Mouse (Mus musculus): ENCODE measurements around the gene Rora.

Rora gene

DNA sequence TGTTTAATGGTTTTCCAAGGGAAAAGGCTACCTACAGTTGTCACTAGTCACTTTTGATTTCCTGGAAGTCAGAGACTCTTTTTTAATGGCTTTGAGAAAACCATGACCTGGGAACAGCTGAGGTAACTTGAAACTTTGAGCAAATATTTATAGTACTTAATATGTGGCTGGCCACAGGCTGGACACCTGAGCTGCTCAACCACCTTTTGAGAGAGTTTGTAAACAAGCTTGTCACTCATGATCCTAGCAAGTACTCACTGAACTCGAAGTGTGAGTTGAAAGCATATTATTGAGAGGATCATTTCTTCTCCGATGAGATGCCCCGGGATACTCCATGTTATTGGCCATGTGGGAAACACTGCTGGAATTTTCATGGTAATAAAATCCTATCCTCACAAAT, 353.1 kb downstream of the Rora start:
- DNase-seq (ENCODE audit: low read depth, low spot score) = no peak

DNA sequence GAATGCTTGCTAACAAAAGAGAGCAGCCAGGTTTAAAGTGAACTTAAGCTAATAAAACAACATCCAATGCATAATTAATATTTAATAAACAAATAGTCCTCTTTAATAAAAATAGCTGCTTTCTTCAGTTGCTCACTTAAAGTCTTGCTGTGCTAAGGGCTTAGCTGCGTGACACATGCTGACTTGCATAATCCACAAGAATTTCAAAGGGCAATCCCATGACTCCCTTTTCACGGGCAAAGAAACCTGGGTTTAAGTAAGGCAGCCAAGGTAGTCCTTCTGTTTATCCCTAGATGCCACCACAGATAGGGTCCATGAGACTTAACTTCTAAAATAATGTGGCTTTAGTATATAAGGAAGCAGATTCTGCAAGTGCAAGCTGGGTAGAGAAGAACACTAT, 355.1 kb downstream of the Rora start:
- no peak for DNase-seq (ENCODE audit: low read depth, low spot score)

DNA sequence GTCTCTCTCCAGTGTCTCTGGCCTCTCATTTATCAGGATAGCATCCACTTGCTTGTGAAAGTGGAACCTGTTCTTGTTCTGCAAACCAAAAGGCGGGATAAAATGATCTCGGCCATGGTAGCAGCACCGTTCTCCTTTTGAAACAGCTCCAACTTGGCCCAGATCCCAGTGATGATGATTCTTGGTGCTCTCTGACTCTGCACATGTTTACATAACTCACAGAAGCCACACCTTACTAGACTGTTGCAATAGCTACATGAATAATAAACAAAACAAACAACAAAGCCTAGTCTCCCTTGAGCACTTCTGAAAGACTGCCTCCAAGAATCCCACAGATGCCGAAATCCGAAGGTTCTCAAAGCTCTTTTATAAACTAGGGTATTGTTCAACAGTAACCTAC, 357.3 kb downstream of the Rora start:
- no peak for DNase-seq (ENCODE audit: low read depth, low spot score)

GRCm38 (mm10) chr9:69013186-69013715, 359.7 kb downstream of the Rora start:
- DNase-seq (ENCODE audit: low read depth, low spot score) = no peak

GRCm38 (mm10) chr9:69014203-69014602, 360.6 kb downstream of the Rora start:
- DNase-seq (ENCODE audit: low read depth, low spot score) = no peak

DNA sequence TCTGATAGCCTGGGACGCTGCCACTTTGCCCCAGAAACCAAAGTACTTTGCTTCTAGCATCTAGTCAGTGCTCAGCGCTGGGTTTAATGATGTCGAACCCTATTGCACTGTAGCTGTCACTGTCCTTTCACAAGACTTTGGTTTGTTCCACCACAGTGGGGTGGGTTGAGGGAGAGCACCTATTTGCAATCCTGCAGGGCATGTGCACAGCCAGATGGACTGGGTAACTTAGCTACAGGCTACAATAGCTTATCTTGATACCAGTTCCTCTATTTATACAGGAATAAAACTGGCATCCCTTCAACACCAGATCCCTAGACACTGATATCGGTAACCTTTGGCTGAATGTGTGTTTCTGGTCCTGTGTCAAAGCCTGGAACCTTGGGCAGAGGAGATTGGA, 366.8 kb downstream of the Rora start:
- DNase-seq (ENCODE audit: low read depth, low spot score) = no peak

GRCm38 (mm10) chr9:69021482-69021881, 367.9 kb downstream of the Rora start:
- DNase-seq (ENCODE audit: low read depth, low spot score) = no peak

GRCm38 (mm10) chr9:69023314-69023713, 369.7 kb downstream of the Rora start:
- DNase-seq (ENCODE audit: low read depth, low spot score) = no peak

DNA sequence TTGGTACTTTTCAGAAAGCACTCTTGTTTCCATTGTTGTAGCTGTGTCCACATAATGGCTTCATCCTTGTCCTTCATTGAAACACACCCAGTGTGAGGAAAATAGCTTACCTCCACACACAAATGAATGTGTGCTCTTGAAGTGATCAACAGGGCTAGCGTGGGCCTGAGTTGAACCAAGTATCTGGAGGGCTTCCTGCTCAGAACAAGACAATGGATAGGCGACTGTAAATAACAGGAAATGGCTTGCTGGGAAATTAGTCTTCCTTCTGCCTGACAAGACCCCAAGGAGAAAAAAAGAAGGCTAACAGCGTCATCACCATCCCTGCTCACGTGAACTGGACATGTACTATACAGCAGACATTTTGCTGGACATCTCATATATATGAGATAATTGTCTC, 374.6 kb downstream of the Rora start:
- no peak for DNase-seq (ENCODE audit: low read depth, low spot score)

DNA sequence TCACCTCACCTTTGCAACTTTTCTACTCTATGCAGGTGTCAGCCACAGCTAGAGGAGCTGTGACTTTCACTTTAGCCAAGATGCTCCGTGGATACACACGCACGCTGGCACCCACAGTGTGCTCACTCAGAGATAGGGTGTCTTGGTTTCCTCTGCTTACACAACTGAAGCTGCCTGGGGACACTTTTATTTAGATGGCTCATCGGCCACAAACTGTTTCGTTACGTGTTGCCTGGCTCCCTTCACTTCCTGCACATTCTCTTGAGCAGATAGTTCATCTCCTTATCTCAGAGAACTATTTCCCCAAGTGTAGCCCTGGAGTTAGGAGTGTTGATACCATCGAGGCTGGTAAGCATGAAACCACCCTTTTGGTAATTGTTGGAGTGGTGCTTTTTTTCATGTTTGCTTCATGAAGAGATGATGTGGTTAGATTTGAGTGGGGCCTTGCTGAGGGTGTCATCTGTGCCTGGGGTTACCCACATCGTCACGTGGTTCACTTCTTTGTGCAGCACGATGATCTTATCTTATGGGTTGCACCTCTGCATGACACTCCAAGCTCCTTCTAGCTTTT, 380.8 kb downstream of the Rora start:
- no peak for DNase-seq (ENCODE audit: low read depth, low spot score)

GRCm38 (mm10) chr9:69035456-69035855, 381.9 kb downstream of the Rora start:
- DNase-seq (ENCODE audit: low read depth, low spot score) = no peak

DNA sequence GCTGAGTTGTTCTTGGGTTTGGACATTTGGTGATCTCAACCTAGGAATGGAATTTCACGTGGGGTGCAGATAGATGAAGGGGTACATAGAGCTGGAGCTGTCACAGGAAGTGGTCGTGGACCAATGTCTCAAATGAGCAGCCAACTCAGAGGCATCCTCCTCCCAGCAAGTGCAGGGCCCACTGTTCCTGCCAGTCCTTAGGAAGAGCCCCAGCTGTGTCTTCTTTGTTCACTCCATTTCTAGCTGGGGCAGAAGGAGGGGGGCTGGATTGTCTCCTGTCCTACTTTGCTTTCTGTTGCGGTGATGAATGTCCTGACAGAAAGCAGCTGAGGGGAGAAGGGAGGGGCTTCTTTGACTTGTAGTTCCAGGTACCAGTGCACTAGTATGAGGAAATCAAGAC, 382.7 kb downstream of the Rora start:
- no peak for DNase-seq (ENCODE audit: low read depth, low spot score)

- no peak for DNase-seq (ENCODE audit: low read depth, low spot score)
Observed at GRCm38 (mm10) chr9:69043920-69044613, 390.5 kb downstream of the Rora start.

GRCm38 (mm10) chr9:69044614-69045133, 391.1 kb downstream of the Rora start:
- no peak for DNase-seq (ENCODE audit: low read depth, low spot score)

GRCm38 (mm10) chr9:69045908-69046307, 392.3 kb downstream of the Rora start:
- no peak for DNase-seq (ENCODE audit: low read depth, low spot score)

DNA sequence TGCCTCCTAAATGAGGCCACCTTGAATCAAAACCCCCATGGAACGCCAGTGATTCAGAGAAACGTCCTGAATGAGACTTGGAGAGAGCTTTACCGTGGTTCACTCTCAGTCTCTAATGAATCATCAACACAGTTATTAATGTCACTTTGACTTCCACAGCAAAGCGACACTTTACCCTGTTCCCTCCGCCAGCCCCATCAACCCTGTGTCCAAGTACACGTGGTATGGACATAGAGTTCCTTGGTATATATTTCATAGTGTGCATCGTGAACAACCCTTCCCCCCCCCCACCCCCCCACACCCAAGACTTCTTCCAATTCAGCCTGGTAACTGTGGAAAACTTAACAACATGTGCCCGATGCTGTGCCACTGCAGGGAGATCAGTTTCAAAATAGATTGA, 397.3 kb downstream of the Rora start:
- DNase-seq (ENCODE audit: low read depth, low spot score) = no peak

DNA sequence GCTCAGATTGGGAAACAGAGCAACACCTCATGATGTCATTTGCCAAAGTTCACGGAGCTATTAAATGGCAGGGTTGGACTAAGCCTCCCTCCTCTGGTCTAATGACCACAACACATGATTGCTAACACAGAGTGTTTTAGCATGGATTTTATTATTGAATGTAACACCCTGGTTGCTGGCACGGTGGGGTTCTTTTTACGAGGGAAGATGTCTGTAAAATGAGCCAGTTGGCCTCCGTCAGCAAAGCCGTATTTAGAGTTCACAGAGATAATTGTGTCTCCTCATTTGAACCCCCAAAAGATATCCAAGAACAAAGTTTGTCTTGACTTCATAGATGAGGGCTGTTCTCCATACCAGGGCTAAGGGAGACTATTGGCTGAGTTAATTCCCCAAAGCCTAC, 398.3 kb downstream of the Rora start:
- no peak for DNase-seq (ENCODE audit: low read depth, low spot score)

GRCm38 (mm10) chr9:69055302-69055701, 401.7 kb downstream of the Rora start:
- no peak for DNase-seq (ENCODE audit: low read depth, low spot score)

DNA sequence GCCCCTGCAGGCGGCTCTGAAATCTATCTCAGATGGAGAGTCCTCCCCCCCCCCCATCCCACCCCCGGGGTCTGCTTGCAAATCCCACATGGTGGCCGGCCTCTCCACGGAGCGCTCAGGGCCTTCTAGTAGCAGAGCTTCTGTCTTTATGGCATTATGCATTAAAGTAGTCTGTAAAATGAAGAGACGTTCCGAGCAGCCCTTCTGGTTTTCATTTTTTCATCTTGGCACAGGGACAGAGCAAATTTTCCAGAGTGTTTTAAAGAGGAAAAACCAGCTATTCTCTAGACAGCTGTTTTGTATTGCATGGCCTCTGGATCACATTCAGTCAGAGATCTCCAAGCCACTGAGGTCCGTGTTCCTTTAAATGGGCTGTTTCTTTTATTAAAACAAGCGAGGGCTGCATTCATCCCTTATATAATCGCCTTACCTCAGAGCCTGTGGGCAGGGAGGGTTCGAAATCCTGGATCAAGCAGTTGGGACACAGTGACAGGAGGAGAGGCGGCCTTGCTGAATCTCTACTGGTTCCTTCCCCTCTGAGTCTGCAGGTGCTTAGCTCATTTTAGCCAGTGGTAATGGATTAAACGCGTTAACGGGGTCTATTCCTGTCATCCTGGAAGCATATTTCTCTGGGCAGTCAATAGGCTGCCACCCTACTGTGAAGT, 417.7 kb downstream of the Rora start:
- no peak for DNase-seq (ENCODE audit: low read depth, low spot score)

- DNase-seq (ENCODE audit: low read depth, low spot score) = no peak
Observed at GRCm38 (mm10) chr9:69073271-69073670, 419.7 kb downstream of the Rora start.

- no peak for DNase-seq (ENCODE audit: low read depth, low spot score)
Observed at GRCm38 (mm10) chr9:69084086-69084719, 430.6 kb downstream of the Rora start.
